Mouse (Mus musculus): ENCODE measurements around the gene Rnf212. TPM values are rescaled to one million over a fixed set of nuclear protein-coding genes. Genes with fewer than 3 reads are reported as not detected.

The Rnf212 gene
- polyA plus RNA-seq, 1 experiment from 2014 or later: not detected

DNA sequence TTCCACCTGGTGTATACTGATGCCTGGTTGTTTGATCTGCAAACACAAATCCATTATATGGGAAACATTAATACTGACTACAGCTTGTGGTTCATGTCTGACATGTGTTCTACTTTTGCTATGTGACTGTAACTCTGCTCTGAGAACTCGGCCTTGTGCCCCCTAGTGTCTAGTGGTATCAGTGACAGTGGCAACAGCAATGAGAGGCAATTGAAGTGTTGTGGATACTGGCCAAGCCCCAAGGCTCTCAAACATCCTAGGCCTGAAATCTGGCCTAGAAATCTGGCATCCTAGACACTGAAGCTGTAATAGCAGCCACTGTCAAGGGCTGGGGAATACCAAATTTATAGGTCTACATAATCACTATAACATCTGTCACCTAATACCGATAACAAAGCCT is 30.9 kb downstream of the Rnf212 start:
- Histone ChIP-seq H3K4me2 (replicated peaks) (no peak overlapping the region), H3K9me3 (replicated peaks) (no peaks in the 10 kb centered on the region), H3K27ac (replicated peaks) (no peak overlapping the region), H3K27me3 (no peaks in the 10 kb centered on the region), H3K4me1 (no peaks in the 10 kb centered on the region), H3K4me3 (replicated peaks) (no peak overlapping the region), H3K36me3 (no peaks in the 10 kb centered on the region), H3K9ac (no peak overlapping the region)
- WGBS: 72% methylated on average over 2 of the region's 2 CpGs
- ATAC-seq (ENCODE audit: insufficient number of reproducible peaks, low FRiP score, low TSS enrichment, low read depth): no peak

- no peak overlapping the region for H3K9ac ChIP-seq
- H3K27ac ChIP-seq (replicated peaks): no peak overlapping the region
- H3K36me3 ChIP-seq: no peaks in the 10 kb centered on the region
- no peaks in the 10 kb centered on the region for H3K9me3 ChIP-seq (replicated peaks)
- no peak for ATAC-seq (ENCODE audit: insufficient number of reproducible peaks, low FRiP score, low TSS enrichment, low read depth)
- no peak overlapping the region for H3K4me3 ChIP-seq (replicated peaks)
- WGBS: 67% methylated on average over 2 of the region's 2 CpGs
- H3K4me1 ChIP-seq: no peaks in the 10 kb centered on the region
- no peak overlapping the region for H3K4me2 ChIP-seq (replicated peaks)
- no peaks in the 10 kb centered on the region for H3K27me3 ChIP-seq
Measured at GRCm38 (mm10) chr5:108742596-108742995, 32.2 kb downstream of the Rnf212 start.

- no peak overlapping the region for H3K9ac ChIP-seq
- ATAC-seq (ENCODE audit: insufficient number of reproducible peaks, low FRiP score, low TSS enrichment, low read depth): no peak
- 69% methylated on average over 2 of the region's 2 CpGs for WGBS
- H3K27ac ChIP-seq (replicated peaks): no peak overlapping the region
- no peak overlapping the region for H3K4me3 ChIP-seq (replicated peaks)
- H3K36me3 ChIP-seq: no peaks in the 10 kb centered on the region
- H3K4me1 ChIP-seq: no peaks in the 10 kb centered on the region
- no peaks in the 10 kb centered on the region for H3K9me3 ChIP-seq (replicated peaks)
- no peak overlapping the region for H3K4me2 ChIP-seq (replicated peaks)
- no peaks in the 10 kb centered on the region for H3K27me3 ChIP-seq
Measured at GRCm38 (mm10) chr5:108741844-108742243, 32.9 kb downstream of the Rnf212 start.

DNA sequence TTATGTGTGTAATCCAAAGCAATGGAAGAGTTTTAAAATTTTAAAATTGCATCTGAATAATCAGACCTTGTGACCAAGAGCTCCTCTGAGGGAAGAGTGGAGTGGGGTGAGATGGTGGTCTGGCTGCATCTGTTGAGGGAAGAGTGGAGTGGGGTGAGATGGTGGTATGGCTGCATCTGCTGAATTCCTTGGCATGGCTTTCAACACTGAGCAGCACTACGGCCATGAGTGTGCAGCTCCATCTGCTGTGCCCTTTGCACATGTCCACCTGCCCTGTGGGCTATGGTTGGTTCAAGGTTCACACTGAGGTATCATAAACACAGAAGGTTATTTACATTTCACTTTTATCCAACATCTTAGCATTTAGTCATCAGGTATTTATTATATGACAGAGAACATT is 47.4 kb downstream of the Rnf212 start:
- Histone ChIP-seq H3K27ac (replicated peaks) (no peak overlapping the region), H3K36me3 (no peaks in the 10 kb centered on the region), H3K27me3 (no peaks in the 10 kb centered on the region), H3K4me2 (replicated peaks) (no peak overlapping the region), H3K4me1 (no peaks in the 10 kb centered on the region), H3K9me3 (replicated peaks) (no peaks in the 10 kb centered on the region), H3K4me3 (replicated peaks) (no peak overlapping the region), H3K9ac (no peak overlapping the region)
- 80% methylated on average over 1 of the region's 1 CpGs for WGBS
- ATAC-seq (ENCODE audit: insufficient number of reproducible peaks, low FRiP score, low TSS enrichment, low read depth): no peak

- no peak overlapping the region for H3K27ac ChIP-seq (replicated peaks)
- no peak overlapping the region for H3K9ac ChIP-seq
- no peaks in the 10 kb centered on the region for H3K4me1 ChIP-seq
- H3K9me3 ChIP-seq (replicated peaks): no peaks in the 10 kb centered on the region
- ATAC-seq (ENCODE audit: insufficient number of reproducible peaks, low FRiP score, low TSS enrichment, low read depth): peak; percentile 70; the same call in 1 of the 2 replicates
- H3K27me3 ChIP-seq: no peaks in the 10 kb centered on the region
- no peaks in the 10 kb centered on the region for H3K36me3 ChIP-seq
- H3K4me3 ChIP-seq (replicated peaks): no peak overlapping the region
- whole genome bisulfite sequencing: 24% methylated on average over 5 of the region's 5 CpGs
- no peak overlapping the region for H3K4me2 ChIP-seq (replicated peaks)
Measured at GRCm38 (mm10) chr5:108726557-108727248, 48.1 kb downstream of the Rnf212 start.

DNA sequence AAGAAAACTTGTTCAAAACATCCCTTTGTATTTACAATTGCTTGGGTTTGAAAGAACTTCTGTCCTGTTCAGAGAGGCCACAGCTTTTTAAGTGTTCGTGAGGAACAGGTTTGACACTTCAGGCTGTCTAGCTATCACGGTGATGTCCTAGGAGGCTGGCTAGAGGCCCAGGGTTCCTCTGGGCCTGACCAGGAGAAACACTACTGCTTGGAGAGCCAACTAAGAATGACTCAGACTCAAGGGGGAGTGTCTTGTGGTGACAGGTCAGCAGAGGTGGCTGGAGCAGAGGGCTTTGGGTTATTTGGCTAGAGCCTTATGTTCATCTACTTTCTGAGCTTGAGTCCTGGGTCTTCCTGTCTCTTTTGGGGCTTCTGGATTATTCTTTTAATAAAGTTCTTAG is 50.8 kb downstream of the Rnf212 start:
- WGBS: 44% methylated on average over 2 of the region's 2 CpGs
- no peaks in the 10 kb centered on the region for H3K4me1 ChIP-seq
- no peaks in the 10 kb centered on the region for H3K9me3 ChIP-seq (replicated peaks)
- no peak overlapping the region for H3K27ac ChIP-seq (replicated peaks)
- no peak overlapping the region for H3K9ac ChIP-seq
- no peak for ATAC-seq (ENCODE audit: insufficient number of reproducible peaks, low FRiP score, low TSS enrichment, low read depth)
- no peaks in the 10 kb centered on the region for H3K27me3 ChIP-seq
- H3K4me3 ChIP-seq (replicated peaks): no peak overlapping the region
- no peak overlapping the region for H3K4me2 ChIP-seq (replicated peaks)
- H3K36me3 ChIP-seq: no peaks in the 10 kb centered on the region

- ATAC-seq (ENCODE audit: insufficient number of reproducible peaks, low FRiP score, low TSS enrichment, low read depth): no peak
- no peaks in the 10 kb centered on the region for H3K27me3 ChIP-seq
- H3K36me3 ChIP-seq: no peaks in the 10 kb centered on the region
- no peak overlapping the region for H3K4me2 ChIP-seq (replicated peaks)
- H3K9me3 ChIP-seq (replicated peaks): no peaks in the 10 kb centered on the region
- no peak overlapping the region for H3K4me3 ChIP-seq (replicated peaks)
- no peak overlapping the region for H3K27ac ChIP-seq (replicated peaks)
- no peak overlapping the region for H3K9ac ChIP-seq
- WGBS: 65% methylated on average over 7 of the region's 7 CpGs
- peaks cover 15% of the 10 kb centered on the region; the same call in 1 of the 2 replicates for H3K4me1 ChIP-seq
Measured at GRCm38 (mm10) chr5:108719761-108720160, 55.0 kb downstream of the Rnf212 start.

- no peak for ATAC-seq (ENCODE audit: insufficient number of reproducible peaks, low FRiP score, low TSS enrichment, low read depth)
- no peak overlapping the region for H3K9ac ChIP-seq
Measured at GRCm38 (mm10) chr5:108718051-108718450, 56.7 kb downstream of the Rnf212 start.

DNA sequence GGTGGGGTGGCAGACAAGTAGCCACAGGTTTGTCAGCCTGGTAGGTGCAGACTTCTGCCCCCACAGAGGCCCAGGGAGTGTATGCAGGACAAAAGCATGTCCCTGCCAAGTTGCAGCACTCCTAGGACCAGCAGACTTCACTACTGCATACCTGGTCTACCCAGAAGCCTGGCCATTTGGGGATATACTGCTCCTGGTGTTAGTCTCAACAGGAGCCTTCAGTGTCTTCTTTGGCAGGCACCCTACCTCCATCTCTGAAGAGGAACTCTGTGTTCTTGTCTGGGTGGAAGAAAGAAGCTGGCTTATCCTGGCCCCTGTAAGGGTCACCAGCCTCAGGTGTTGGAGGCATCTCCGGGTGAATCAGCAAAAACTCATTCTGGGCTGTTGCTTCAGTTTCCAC is 58.8 kb downstream of the Rnf212 start:
- 70% methylated on average over 1 of the region's 1 CpGs for WGBS
- Histone ChIP-seq H3K27ac (replicated peaks) (no peak overlapping the region), H3K4me2 (replicated peaks) (no peak overlapping the region), H3K27me3 (no peaks in the 10 kb centered on the region), H3K9ac (no peak overlapping the region), H3K4me1 (peaks cover 19% of the 10 kb centered on the region; the same call in 1 of the 2 replicates), H3K36me3 (no peaks in the 10 kb centered on the region), H3K4me3 (replicated peaks) (no peak overlapping the region), H3K9me3 (replicated peaks) (no peaks in the 10 kb centered on the region)
- ATAC-seq (ENCODE audit: insufficient number of reproducible peaks, low FRiP score, low TSS enrichment, low read depth): no peak

More at GRCm38 (mm10) chr5:108718051-108718450, 56.7 kb downstream of the Rnf212 start:
- Histone ChIP-seq H3K9me3 (replicated peaks) (no peaks in the 10 kb centered on the region), H3K27ac (replicated peaks) (no peak overlapping the region), H3K4me1 (peaks cover 19% of the 10 kb centered on the region; the same call in 1 of the 2 replicates), H3K27me3 (no peaks in the 10 kb centered on the region), H3K36me3 (no peaks in the 10 kb centered on the region), H3K4me3 (replicated peaks) (no peak overlapping the region), H3K4me2 (replicated peaks) (no peak overlapping the region)
- 30% methylated on average over 4 of the region's 4 CpGs for WGBS

DNA sequence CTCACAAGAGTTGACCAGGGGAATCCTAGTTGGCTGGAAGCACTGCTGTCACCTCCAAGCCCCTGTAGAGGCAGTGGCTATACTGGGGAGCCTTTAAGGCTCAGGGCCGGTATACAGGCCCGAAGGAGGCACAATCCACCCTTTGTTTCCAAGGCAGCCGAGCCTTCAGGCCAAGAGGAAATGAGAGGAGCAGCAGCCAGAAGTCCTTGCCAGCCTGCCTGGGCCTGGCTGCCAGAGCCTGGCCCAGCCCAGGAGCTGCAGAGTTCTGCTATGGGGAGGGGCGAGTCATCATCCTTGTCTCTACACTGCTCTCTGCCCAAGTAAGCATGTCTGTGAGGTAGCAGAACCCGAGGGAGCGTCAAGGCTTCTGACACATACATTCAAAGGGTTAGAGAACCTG is 60.6 kb downstream of the Rnf212 start:
- H3K9ac ChIP-seq: no peak overlapping the region
- 30% methylated on average over 6 of the region's 6 CpGs for WGBS
- peak overlapping the region; percentile 49; the same call in 1 of the 2 replicates for H3K27ac ChIP-seq (replicated peaks)
- H3K27me3 ChIP-seq: no peaks in the 10 kb centered on the region
- peaks cover 19% of the 10 kb centered on the region; the same call in 1 of the 2 replicates for H3K4me1 ChIP-seq
- no peaks in the 10 kb centered on the region for H3K36me3 ChIP-seq
- H3K4me3 ChIP-seq (replicated peaks): no peak overlapping the region
- no peak overlapping the region for H3K4me2 ChIP-seq (replicated peaks)
- peak; percentile 73 for ATAC-seq (ENCODE audit: insufficient number of reproducible peaks, low FRiP score, low TSS enrichment, low read depth)
- H3K9me3 ChIP-seq (replicated peaks): no peaks in the 10 kb centered on the region

DNA sequence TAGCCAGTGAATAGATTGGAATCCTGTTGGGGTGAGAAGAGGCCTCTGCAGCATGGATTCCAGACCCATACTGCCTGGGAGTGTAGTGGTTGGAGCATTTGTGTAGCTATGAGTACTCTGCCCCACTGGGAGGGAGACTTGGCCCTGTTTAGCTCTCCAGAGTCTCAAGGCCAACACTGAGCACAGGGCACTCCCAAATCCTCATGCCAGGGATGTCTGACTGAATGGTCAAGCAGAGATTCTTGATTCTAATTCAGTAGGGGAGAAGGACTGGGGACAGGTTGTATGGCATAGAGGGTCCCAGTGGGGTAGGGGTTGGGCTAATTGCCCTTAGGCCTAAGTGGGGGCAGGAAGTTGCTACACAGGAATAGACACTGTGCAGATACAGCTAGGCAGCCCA is 61.1 kb downstream of the Rnf212 start:
- H3K4me3 ChIP-seq (replicated peaks): no peak overlapping the region
- H3K27ac ChIP-seq (replicated peaks): peak overlapping the region; percentile 49; the same call in 1 of the 2 replicates
- no peak overlapping the region for H3K4me2 ChIP-seq (replicated peaks)
- H3K9me3 ChIP-seq (replicated peaks): no peaks in the 10 kb centered on the region
- ATAC-seq (ENCODE audit: insufficient number of reproducible peaks, low FRiP score, low TSS enrichment, low read depth): no peak
- no peaks in the 10 kb centered on the region for H3K27me3 ChIP-seq
- H3K4me1 ChIP-seq: peaks cover 18% of the 10 kb centered on the region; the same call in 1 of the 2 replicates
- no peaks in the 10 kb centered on the region for H3K36me3 ChIP-seq
- H3K9ac ChIP-seq: no peak overlapping the region

GRCm38 (mm10) chr5:108713096-108713495 is 61.7 kb downstream of the Rnf212 start:
- WGBS: 84% methylated on average over 2 of the region's 2 CpGs
- 0 out of 2 replicates have a peak, but pooled peaks cover 1% of the 10 kb centered on the region for H3K36me3 ChIP-seq
- no peak overlapping the region for H3K9ac ChIP-seq
- H3K4me2 ChIP-seq (replicated peaks): no peak overlapping the region
- no peaks in the 10 kb centered on the region for H3K27me3 ChIP-seq
- no peak overlapping the region for H3K4me3 ChIP-seq (replicated peaks)
- H3K4me1 ChIP-seq: peaks cover 12% of the 10 kb centered on the region; the same call in 1 of the 2 replicates
- no peak overlapping the region for H3K27ac ChIP-seq (replicated peaks)
- ATAC-seq (ENCODE audit: insufficient number of reproducible peaks, low FRiP score, low TSS enrichment, low read depth): no peak
- no peaks in the 10 kb centered on the region for H3K9me3 ChIP-seq (replicated peaks)
